Mouse (Mus musculus) liver, embryonic 14.5 days (tissue): ENCODE data around the gene Bpnt1.

ENCODE experiments used
- CTCF ChIP-seq: IDR thresholded peaks from 2 replicates; pipeline ENCODE4 v1.5.1; 2016; ENCODE audit warnings: antibody characterized with exemption, low read depth, control low read depth
- EP300 ChIP-seq: IDR thresholded peaks from 2 replicates; pipeline ENCODE4 v1.6.1; 2016; ENCODE audit warnings: antibody characterized with exemption, low read depth

- TF ChIP-seq EP300 (no peak), CTCF (no peak)
Observed at GRCm38 (mm10) chr1:185401615-185402014, 69.7 kb downstream of the Bpnt1 start.
